Mouse (Mus musculus): ENCODE measurements around the gene Gli3.

Gene Gli3

GRCm38 (mm10) chr13:15556646-15557098 is 93.6 kb downstream of the Gli3 start:
- no peak for DNase-seq

DNA sequence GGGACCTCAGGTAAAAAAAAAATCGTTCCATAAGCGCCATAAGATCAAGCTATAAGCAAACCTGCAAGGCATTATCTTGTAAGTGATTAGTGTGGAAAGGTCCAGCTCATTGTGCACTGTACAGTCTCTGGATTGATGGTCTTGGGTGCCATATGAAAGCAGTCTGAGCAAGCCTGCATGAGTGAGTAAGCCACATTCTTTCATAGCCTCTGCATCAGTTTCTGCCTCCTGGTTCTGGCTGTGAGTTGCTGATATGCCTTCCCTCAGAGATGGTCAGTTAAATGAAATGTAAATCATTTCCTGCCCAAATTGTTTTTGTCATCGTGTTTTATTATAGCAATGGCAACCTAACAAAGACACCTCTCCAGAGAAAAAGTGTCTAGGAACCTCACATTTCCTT is 98.4 kb downstream of the Gli3 start:
- DNase-seq, result no peak

DNA sequence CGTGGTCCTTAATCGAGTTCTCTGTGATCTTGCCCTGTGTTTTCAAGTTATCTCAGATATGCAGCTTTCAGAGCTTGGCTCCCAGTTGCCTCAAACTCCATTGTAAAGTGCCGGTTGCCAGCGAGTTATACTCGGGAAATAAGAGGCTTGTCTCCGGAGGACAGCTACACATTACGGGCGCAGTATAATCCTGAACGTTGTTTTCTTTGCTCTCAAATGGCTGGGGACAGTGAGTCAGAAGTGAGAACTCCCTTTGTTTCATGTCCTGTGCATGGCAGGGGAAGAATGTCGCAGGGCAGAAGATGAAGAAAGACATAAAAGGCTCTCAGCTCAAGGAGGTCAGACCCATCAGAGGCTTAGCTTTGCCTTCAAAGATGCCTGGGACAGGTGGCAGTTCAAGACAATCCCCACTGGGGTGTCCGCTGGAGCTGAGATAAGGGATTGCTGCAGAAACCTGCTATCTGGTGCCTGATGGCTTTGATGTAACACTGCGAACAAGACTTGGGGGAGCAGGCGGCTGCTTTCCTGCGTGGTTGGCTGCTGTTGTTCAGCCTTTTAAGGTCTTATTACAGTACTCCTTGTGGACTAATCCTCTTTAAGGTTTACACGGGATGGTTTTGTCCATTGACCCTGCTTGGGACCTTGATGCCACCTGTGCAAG is 108.0 kb downstream of the Gli3 start:
- DNase-seq, result no peak

DNA sequence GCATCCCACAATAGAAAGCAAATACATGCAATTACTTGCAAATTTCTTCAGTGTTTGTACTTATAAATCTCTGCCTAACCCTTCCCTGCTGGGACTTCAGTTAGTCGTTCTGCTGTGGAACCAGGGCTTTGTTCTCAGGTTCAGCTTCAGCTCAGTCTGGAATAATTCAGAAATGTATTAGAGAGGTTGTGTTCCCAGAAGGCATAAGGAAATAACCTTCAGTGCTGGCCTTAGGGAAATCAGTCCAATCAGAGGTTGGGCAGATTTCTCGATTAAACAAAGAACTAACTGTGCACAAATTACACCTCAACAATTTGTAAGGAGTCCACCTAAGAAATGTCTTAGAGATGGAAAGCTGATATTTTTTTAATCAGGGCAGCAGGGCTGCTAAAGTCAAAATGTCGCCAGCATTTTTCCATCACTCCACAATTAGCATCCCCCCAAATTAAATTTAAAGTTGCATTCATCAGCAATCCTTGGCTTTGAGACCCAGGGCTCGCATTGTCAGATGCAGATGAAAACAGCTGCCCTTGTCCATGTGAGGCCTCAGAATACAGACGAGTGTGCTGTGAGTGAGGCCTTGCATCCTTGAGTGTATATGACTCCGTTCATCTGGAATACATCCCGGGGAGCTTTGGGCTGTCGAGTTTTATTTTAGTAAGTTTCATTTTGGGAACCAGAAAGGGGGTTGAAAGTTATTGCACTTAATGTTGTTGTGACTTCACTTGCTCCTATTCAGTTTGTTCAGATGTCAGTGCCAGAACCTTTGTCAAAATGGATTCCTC is 114.3 kb downstream of the Gli3 start:
- no peak for DNase-seq

DNA sequence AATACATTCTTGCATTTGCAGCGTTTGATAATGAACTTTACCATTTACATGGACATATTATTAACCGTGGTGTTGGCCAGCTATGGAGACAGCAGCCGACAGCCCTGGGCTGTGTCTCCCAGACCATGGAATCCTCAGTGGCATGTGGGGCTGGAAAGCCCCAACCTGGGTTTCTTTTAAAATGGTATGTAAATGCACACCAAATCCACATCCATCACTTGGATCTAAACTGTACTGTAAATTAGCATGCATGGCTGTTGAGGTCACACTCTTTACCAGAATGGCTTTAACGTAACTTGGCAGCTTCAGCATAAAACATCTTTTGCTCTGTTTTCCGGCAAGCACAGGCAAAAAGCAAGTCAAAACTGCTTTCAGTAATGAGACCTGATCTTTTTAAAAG is 117.4 kb downstream of the Gli3 start:
- no peak for DNase-seq

- DNase-seq, result no peak
These were observed 122.9 kb downstream of the Gli3 start for GRCm38 (mm10) chr13:15585941-15586340.

DNA sequence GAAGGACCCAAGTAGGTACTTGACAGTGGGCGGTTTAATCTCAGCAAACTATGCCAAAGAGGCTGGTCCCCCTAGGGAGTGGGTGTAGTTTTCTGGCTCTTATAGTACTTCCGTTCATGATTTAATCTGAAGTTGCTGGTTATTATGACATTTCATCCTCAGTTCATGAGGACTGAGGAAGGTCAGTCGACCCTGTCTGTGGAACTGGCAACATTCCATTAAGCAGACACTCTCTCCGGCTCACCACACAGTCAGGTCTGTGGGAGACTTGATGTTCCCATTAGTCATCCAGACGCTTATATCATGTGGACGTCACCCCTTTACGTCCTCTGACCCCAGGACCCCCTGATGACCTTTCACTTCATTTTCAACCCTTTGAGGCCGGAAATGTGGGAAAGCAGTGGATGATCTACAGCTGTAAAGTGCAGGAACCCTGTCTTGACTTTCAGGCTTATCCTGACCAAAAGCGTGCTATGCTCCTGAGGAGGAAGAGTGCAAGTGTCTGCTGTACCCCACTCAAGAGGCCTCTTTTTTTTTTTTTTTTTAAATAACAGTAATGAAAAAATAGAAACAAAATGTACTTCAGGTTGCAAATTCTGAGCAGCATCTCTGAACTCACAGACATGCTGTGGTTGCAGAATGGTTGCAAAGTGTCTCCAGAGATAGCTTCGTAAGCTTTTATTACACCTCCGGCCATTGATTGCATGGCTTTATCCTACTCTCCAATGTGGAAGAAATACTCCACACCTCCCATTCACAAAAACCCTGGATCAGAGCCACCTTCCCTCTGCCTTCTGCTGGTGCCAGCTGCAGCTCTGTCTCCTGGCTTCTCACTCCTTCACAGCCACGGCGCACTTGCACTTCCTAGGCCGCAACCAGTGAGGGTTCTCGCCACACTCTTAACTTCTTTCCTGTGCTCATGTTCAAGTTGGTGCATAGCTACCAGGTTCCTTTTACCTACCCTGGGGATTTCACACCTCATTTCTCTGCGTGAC is 125.5 kb downstream of the Gli3 start:
- no peak for DNase-seq

GRCm38 (mm10) chr13:15590326-15590933 is 127.4 kb downstream of the Gli3 start:
- no peak for DNase-seq

DNA sequence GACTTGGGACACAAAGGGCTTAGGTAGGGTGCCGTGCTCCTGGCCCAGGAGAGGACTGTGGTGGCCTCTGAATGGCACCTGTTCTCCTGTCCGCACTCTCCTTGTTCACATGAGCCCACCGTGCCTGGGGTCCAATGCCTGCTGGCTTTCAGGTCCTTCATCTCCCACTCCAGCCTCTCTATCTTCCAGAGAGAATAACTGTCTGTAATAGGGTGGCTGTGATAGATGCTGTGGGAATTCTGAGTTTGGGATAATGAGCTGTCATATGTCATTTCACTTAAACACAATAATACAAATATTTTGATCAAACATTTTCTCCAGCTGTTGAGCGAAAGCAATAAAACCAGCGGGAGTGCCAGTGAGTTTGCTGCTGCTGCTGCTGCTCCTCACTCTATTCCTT is 133.6 kb downstream of the Gli3 start:
- no peak for DNase-seq

GRCm38 (mm10) chr13:15599741-15600140 is 136.7 kb downstream of the Gli3 start:
- DNase-seq, result no peak

DNA sequence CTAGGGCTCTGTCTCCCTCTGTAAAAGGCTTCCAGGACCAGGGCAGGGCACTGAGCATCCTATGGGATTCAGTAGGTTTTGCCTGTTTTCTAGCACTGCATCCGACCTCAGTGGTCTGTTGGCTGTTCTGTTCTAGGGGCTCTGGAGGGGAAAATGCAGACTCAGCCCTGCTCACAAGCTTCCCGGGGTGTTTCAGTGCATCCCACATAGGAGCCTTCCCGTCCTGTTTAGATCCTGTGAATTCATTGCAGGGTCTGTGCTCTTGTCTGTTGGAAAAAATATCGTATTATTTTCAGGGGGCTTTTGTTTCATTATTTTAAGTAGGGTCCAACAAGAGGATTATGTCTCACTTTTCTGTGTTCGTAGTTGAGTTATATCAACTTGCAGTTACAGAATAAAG is 139.1 kb downstream of the Gli3 start:
- no peak for DNase-seq

DNA sequence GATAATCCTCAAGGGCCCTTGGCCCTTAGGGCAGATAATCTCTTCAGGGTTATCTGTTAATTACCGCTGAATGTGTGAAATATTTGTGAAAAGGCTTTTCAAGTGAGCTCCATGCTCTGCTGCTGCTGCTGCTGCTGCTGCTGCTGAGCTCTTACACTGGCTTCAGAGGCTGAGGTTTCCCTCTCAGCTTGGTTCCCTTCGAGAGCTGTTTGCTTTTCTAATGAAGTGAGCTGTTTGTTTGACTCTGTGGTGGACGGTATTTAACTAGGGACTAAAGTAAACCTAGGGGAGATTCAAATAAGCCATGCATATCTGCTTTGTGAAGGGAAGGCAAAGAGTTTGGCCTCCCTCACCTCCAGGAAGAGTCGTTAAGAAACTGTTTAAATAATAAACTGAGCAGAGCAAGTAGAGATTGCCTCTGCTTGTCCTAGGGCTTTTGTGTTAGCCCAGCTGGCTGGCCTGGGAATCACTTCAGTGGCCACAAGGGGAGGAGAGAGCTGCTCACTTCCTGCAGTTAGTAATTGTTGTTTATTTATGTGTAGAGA is 139.7 kb downstream of the Gli3 start:
- DNase-seq, result no peak

DNA sequence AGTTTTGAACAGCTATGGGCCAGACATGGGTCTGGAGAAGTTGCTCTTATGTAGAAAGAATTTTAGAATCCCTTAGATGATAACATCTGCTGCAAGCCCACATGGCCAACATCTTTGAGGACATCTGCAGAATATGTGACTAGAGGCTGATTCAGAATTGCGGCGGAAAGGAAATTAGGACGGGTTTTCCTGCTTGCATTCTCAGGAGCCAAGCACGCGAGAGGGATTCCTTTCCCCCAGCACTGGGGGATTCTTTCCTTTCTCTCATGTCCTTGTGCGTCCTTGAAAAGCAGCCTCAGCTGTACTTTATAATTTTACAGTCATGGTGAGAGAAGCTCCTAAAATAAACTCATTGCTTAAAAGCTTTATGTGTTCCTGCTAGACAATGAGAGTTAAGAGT is 141.0 kb downstream of the Gli3 start:
- no peak for DNase-seq

DNA sequence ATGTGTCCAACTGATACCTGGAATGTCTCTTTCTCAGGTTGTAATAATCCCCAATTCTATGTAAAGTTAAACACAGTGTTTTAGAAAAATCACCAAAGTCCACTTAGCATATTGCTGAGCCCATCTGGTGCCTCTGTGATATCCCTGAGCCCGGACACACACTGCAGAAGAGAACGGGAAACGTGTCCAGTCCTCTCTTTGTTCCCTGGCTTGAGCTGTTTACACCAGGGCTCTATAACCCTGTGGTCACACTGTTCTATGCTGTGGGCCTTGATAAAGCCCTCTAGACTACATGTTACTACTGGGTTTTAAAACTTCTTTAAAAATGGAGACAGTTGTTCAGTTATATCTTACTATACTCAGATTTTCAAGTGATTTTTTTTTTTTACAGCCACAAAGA is 154.4 kb downstream of the Gli3 start:
- no peak for DNase-seq

GRCm38 (mm10) chr13:15618051-15618692 is 155.1 kb downstream of the Gli3 start:
- DNase-seq, result no peak

- DNase-seq, result no peak
These were observed 158.0 kb downstream of the Gli3 start for GRCm38 (mm10) chr13:15621009-15621408.

- no peak for DNase-seq
These were observed 161.7 kb downstream of the Gli3 start for GRCm38 (mm10) chr13:15624490-15625353.

DNA sequence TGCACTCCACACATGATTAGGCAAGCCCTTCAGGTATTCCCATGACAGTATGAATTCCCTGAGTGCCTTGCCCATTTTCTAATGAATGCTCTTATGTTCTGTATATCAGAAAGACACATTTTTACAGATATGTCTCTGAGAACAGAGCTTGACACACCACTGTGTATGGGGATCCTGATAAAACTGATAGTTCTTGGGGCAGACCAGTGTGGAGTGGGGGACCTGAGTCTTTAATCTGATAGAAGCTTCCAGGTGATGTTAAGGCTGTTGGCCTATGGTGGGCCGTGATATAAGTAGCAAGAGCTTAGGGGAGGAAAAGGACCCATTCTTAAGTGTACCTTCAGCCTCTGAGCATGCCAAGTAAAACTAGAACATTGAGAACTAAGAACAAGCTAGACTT is 178.5 kb downstream of the Gli3 start:
- no peak for DNase-seq

- no peak for DNase-seq
These were observed 197.5 kb downstream of the Gli3 start for GRCm38 (mm10) chr13:15660502-15660901.

- no peak for DNase-seq
These were observed 199.3 kb downstream of the Gli3 start for GRCm38 (mm10) chr13:15662375-15662774.

Measured in thymus, postnatal 36 days (tissue).